Mouse (Mus musculus): Measurements from ENCODE around the gene Hif3a. TPM values are rescaled to one million over a fixed set of nuclear protein-coding genes. Genes with fewer than 3 reads are reported as not detected.

Hif3a gene
- total RNA-seq, 1 experiment from 2014 or later, result not detected

DNA sequence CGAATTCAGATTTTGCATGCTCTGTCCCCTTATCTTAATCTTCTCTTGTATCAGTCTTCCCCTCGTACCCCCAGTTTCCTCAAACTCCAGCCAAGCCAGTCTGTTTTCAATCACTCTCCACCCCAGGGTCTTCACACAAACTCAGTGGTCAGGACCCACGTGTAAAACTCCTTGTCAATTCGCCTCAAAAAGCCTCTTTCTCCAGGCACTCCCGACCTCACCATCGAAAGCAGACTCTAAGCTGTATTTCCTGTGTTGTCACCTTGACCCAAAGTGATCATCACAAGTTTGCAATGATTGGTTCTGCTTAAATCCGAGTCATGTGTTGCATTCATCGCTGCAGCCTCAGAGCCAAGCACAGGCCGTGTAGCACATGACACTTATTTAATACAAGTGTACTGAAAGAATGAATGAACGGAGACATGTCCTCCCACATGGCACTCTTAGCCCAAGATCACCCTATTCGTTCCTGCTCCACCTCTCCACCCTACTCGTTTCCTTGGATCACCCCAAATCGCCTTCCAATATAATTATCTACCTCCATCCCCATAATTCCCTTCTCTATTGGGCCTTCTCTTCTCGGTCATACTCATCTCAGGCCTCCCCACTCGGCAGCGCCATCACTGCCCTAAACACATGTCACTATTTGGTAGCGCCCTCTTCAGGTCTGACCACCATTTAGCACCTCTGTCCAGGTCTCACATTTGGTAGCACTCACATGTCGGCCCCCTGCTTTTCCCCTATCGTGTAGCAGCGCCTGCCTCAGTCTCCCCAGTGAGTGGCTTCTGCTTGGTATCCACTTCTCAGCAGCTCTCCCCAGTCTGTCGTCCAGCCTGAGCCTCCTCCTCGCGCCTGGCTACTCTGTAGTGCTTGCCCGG is 35.3 kb downstream of the Hif3a start:
- ATAC-seq (ENCODE audit: extremely low read depth, insufficient number of reproducible peaks, low FRiP score, poor library complexity, severe bottlenecking), result peak; percentile 36; the same call in 1 of the 2 replicates

GRCm38 (mm10) chr7:17025896-17026622 is 36.2 kb downstream of the Hif3a start:
- ATAC-seq (ENCODE audit: extremely low read depth, insufficient number of reproducible peaks, low FRiP score, poor library complexity, severe bottlenecking), result no peak

GRCm38 (mm10) chr7:17025505-17025894 is 36.7 kb downstream of the Hif3a start:
- no peak for ATAC-seq (ENCODE audit: extremely low read depth, insufficient number of reproducible peaks, low FRiP score, poor library complexity, severe bottlenecking)

DNA sequence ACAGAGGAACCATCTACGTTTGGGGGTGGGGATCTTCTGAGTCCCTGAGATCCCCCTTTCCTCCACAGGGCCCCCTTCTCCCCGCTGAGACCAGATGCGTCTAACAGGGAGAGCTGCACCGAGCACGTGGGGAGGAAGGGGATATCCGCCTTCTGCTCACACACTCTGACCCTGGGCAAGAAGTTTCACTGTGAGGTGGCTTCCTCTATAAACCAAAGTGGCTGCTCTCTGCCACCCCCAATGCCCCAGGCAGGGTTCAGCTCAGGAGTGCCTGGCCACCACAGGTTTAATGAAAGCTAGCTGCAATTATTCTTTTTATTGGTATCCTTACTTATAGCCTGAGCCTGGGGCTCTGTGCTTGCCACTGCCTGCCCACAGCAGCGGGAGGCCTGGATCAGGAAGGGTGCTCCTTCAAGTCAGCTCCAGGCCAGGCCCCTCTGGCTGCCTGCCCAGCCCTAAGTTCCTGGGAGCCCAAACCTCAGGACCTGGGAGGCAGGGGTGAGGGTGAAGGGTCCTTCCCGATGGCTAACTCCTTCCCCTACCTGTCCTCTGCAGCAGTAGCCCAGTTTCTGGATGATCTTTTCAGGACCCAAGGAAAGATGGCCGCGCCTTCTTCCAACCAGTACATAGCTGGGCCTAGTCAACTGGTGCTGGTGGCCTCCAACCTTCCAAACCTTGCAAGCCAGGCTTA is 37.3 kb downstream of the Hif3a start:
- peak; percentile 40; the same call in 1 of the 2 replicates for ATAC-seq (ENCODE audit: extremely low read depth, insufficient number of reproducible peaks, low FRiP score, poor library complexity, severe bottlenecking)

- no peak for ATAC-seq (ENCODE audit: extremely low read depth, insufficient number of reproducible peaks, low FRiP score, poor library complexity, severe bottlenecking)
Observed at GRCm38 (mm10) chr7:17024141-17024540, 38.1 kb downstream of the Hif3a start.

DNA sequence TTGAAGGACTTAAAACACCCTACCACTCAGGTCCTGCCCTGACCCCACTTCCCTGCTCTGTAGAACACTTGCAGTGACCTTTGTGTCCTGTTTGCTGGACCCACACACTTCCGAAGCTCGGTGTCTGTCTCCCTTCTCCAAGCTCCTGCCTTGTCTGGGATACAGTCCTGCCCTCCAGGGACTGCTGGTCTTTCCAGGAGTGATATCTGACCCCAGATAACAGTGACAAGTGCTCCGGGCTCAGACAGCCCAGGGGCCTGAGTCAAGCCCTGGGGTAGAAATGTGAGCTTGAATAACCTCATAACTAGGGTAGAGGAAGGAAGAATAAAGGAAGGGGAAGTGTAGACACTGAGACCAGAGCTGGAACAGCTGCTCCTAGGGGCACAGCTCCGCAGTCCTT is 38.5 kb downstream of the Hif3a start:
- ATAC-seq (ENCODE audit: extremely low read depth, insufficient number of reproducible peaks, low FRiP score, poor library complexity, severe bottlenecking), result no peak

- ATAC-seq (ENCODE audit: extremely low read depth, insufficient number of reproducible peaks, low FRiP score, poor library complexity, severe bottlenecking), result no peak
Observed at GRCm38 (mm10) chr7:17022176-17022575, 40.1 kb downstream of the Hif3a start.

DNA sequence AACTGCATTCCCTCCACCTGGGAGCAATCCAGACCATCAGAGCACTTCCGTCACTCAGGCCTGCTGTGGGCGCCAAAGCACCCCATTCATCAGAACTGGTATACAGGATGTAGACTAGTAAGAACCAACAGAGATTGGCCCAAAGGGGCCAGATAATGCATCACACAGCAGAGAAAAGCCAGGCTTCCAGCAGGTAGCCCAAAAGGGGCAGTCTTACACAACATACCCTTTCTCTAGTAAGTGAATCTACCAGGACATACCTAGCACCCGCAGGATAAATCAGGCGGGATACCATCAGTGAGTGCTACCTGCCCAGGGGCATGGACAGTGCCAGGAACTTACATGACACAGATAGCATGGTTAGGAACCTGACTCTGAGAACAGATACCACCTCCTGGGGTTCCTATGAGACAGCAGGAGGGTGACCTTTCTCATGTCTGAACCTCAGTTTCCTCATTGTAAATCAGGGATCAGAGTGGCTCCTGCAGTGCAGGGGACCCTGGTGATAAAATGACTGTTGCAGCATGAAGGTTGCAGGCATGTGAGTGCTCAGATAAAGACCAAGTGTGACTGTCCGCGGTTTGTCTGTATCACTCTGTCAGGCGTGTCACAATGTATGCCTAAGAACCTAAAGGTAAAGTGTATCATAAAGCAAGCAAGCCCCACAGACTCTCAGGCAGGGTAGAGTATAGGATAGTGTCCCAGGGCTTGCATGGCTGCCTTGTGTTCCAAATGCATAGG is 42.6 kb downstream of the Hif3a start:
- no peak for ATAC-seq (ENCODE audit: extremely low read depth, insufficient number of reproducible peaks, low FRiP score, poor library complexity, severe bottlenecking)

DNA sequence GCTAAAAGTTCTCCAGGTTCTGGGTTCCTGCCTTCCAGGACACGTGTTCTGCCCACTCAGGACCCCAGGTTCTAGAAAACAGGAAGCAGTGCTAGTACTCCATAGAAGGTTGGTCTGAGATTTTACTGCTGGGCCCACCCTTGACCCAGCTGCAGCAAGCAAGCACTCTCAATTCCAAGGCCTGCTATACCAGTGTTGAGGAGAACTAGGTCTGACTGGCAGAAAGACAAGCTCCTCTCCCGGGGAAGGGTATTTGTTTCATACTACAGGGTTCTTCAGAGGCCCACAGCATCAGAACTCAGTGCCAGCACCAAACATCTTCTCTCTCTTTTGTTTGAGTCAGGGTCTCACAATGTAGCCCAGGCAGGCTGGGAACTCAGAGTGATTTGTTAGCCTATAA is 44.3 kb downstream of the Hif3a start:
- ATAC-seq (ENCODE audit: extremely low read depth, insufficient number of reproducible peaks, low FRiP score, poor library complexity, severe bottlenecking), result no peak

DNA sequence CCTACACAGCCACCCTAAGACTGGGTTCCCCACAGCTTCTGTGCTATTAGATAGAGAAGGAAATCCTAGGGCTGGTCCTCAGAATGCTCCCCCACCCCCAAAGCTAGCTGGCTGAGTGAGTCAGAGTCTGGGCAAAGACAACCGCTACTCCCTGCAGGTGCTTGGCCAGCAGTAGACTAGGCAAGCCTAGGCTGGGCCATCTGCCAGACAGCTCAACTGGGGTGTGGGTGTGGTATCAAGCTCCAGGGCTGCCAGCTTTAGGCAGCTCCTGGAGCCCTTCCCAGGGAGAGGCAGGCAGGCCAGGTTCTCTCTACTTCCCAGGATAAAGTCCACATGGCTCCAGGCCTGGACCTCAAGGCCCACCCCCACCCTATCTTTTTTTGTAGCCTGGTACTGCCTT is 45.2 kb downstream of the Hif3a start:
- ATAC-seq (ENCODE audit: extremely low read depth, insufficient number of reproducible peaks, low FRiP score, poor library complexity, severe bottlenecking), result no peak

DNA sequence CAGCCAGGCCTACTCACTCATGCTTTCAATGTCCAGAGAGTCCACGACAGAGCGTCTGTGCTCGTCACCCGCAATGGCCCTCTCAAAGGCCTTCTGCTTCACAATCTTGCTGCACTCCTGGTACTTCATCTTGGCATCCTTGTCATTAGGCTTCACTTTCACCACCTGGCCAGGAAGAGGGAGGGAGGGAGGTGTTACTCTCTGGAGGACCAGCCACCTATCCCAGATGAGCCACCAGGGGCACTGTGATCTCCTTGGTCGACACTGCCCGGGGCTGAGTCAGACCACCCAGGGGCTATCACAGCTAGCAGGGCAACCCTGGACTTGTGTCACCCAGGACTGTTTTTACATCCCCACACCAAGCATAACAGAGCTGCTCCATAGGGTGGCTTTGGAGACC is 46.8 kb downstream of the Hif3a start:
- ATAC-seq (ENCODE audit: extremely low read depth, insufficient number of reproducible peaks, low FRiP score, poor library complexity, severe bottlenecking), result no peak

GRCm38 (mm10) chr7:17011909-17012590 is 50.2 kb downstream of the Hif3a start:
- no peak for ATAC-seq (ENCODE audit: extremely low read depth, insufficient number of reproducible peaks, low FRiP score, poor library complexity, severe bottlenecking)

GRCm38 (mm10) chr7:17010010-17010347 is 52.2 kb downstream of the Hif3a start:
- no peak for ATAC-seq (ENCODE audit: extremely low read depth, insufficient number of reproducible peaks, low FRiP score, poor library complexity, severe bottlenecking)

DNA sequence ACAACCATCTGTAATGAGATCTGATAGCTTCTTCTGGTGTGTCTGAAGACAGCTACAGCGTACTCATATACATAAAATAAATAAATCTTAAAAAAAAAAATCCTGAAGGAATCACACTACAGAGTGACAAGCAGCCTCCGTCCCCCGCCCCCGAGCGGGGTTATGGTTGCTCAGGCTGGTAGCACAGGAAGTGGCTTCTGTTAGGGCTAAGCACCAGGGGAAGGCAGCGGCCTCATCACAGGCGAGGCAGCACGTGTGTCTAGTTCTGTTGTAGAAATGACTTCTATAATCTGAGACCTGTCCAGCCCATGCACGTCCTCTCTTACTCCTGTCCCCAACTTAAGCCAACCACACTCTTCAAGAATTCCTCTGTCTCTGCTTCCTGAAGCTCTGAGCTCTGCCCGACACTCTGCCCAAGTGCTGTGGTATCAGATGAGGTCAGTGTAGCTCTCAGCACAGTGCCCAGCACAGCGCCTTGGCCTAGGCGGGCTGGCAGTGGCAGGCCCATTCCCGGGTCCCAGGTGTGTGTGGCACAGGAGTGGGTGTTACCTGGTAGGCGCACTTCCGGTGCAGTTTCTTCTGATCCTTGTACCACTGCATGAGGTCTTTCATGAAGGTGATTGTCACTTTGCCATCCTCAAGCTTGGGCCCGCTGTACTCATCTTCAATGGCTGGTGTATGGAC is 52.8 kb downstream of the Hif3a start:
- ATAC-seq (ENCODE audit: extremely low read depth, insufficient number of reproducible peaks, low FRiP score, poor library complexity, severe bottlenecking), result no peak

DNA sequence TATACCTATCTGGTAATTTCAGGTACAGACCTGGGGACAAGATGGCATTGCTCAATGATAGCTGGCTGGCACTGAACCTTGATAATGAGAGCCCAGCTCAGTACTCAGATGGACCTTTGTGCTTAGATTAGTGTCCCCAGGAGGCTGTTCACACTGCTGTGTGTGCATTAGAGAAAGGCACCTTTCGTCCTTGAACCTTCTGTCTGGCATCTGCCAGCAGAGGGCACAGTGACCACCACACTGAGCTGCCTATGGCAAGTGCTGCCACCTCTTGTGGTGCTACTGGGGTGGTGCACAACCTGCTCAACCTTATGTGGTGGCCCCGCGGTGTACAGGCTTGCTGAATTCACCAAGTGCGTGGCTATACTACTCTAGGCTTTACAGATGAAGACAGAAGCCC is 54.9 kb downstream of the Hif3a start:
- ATAC-seq (ENCODE audit: extremely low read depth, insufficient number of reproducible peaks, low FRiP score, poor library complexity, severe bottlenecking), result peak; percentile 47; the same call in 1 of the 2 replicates

GRCm38 (mm10) chr7:17004716-17005115 is 57.5 kb downstream of the Hif3a start:
- no peak for ATAC-seq (ENCODE audit: extremely low read depth, insufficient number of reproducible peaks, low FRiP score, poor library complexity, severe bottlenecking)

DNA sequence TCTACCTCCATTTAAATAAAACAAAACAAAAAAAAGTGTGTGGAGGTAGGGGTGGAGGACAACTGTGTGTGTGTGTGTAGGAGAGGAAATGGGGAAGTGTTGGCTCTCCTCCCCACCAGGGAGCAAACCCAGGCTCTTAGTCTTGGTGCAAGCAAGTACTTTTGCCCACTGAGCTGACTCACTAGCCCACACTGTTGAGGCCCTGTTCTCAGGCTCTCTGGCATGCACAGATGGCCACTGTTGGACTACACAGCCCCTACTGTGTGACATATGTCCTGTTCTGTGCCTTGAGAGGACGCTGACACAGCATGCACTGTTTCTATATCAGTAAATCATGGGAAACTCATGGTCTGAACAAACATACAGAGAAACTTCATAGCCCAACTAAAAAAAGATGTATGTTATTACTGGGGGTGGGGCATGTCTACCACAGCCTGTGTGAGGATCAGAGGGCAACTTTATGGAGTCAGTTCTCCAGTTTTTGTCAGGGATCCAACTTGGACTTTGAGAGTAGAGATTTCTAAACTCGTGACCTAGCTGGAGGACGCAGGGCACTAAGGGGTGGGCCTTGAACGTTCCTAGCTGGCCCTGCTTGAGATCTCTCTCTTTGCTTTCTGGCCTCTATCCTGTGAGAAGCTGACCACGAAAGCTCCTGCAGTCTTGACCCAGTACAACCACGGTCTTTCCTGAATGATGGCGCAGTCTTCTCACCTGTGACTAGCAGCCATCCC is 58.8 kb downstream of the Hif3a start:
- no peak for ATAC-seq (ENCODE audit: extremely low read depth, insufficient number of reproducible peaks, low FRiP score, poor library complexity, severe bottlenecking)

Measured in neutrophil, adult 5-6 weeks (primary cell).